Mouse (Mus musculus) olfactory bulb, adult 2 months (tissue): Measurements from ENCODE around the gene 4933428G20Rik.

Source experiments
- CTCF ChIP-seq: fragments of 200-500 bp; IDR thresholded peaks from 2 replicates; pipeline ENCODE4 v1.5.1; 2012; ENCODE audit warnings: low read depth, mild to moderate bottlenecking, low read length, moderate library complexity; ENCODE audit not compliant: insufficient read depth
- POLR2A ChIP-seq: fragments of 200-500 bp; IDR thresholded peaks from 2 replicates; pipeline ENCODE4 v1.6.1; 2012; ENCODE audit warnings: mild to moderate bottlenecking, low read depth, low read length, moderate library complexity; ENCODE audit not compliant: insufficient read depth

- no peak for TF ChIP-seq CTCF
- TF ChIP-seq POLR2A = no peak
Measured at GRCm38 (mm10) chr11:97512511-97512910, 12.4 kb upstream of the 4933428G20Rik start.
